Mouse (Mus musculus) lung, adult 2 months (tissue): ENCODE measurements at regions not wholly inside any gene's neighbourhood (a gene's known extent, or its start where the extent isn't known, plus 50 kb on each side); places are given as distances from the start of the nearest gene placed in this dataset.

Experiments used
- CTCF ChIP-seq: fragments of 200-500 bp; IDR thresholded peaks from 2 replicates; pipeline ENCODE4 v1.5.1; 2011; ENCODE audit warnings: mild to moderate bottlenecking, low read length, control low read depth; ENCODE audit not compliant: insufficient read depth
- POLR2A ChIP-seq: fragments of 200-500 bp; IDR thresholded peaks from 2 replicates; pipeline ENCODE4 v1.6.1; 2011; ENCODE audit warnings: low read depth, mild to moderate bottlenecking, control low read depth, low read length, borderline replicate concordance; ENCODE audit errors: extremely low read depth

DNA sequence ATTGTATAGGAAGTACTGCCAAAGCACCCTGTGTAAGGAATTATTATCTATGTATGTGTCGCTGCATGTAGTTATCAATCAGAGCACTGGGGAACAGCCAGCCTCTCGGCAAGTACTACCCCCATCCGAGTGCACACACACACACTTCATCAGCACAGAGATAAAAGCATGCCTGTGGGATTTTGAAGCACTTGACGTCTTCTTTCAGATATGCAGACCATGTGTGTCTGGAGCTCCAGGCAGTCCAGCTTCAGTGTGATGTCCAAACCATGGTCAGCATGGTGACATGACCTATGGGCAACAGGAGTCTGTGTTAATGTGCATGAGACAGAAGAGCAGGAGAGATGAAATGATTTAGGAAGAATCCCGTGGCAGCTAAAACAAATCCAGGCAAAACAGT is 281.4 kb upstream of the Kif2a start:
- TF ChIP-seq CTCF: no peak
- no peak for TF ChIP-seq POLR2A
